Mouse (Mus musculus) liver, adult 2 months (tissue): ENCODE results near the gene Bicral. TPM values are rescaled to one million over a fixed set of nuclear protein-coding genes. Genes with fewer than 3 reads are reported as not detected.
"Not testable (repeated sequence)": the region's sequence is repeated elsewhere in the genome, so short reads cannot be mapped to it uniquely, and the experiment has no call there.

Source experiments
- DNase-seq: peaks from one replicate; pipeline ENCODE4 v3.0.0-alpha.2; 2011; ENCODE audit warnings: low read depth, low spot score; ENCODE audit errors: extremely low read depth
- H3K27ac ChIP-seq: fragments of 200-500 bp; replicated peaks from 2 replicates; pipeline ENCODE4 v1.5.1; 2012; ENCODE audit warnings: low read depth, mild to moderate bottlenecking, control low read depth, inconsistent platforms, low read length; ENCODE audit not compliant: insufficient read depth
- H3K27me3 ChIP-seq: fragments of 200-500 bp; 2 replicates; pipeline ENCODE4 v1.6.1; 2012; ENCODE audit warnings: mild to moderate bottlenecking, moderate library complexity, low read length, inconsistent platforms; ENCODE audit not compliant: control insufficient read depth, insufficient read depth
- H3K36me3 ChIP-seq: fragments of 200-500 bp; 2 replicates; pipeline ENCODE4 v1.6.1; 2012; ENCODE audit warnings: low read length, inconsistent platforms; ENCODE audit not compliant: control insufficient read depth, insufficient read depth
- H3K4me1 ChIP-seq: fragments of 200-500 bp; 2 replicates; pipeline ENCODE4 v1.6.1; 2011; ENCODE audit warnings: low read length; ENCODE audit not compliant: control insufficient read depth, insufficient read depth
- H3K4me3 ChIP-seq: fragments of 200-500 bp; 2 replicates; pipeline ENCODE4 v1.5.1; 2011; ENCODE audit warnings: low read depth, mild to moderate bottlenecking, control low read depth, low read length, moderate library complexity; ENCODE audit not compliant: insufficient read depth
- H3K79me2 ChIP-seq: fragments of 200-500 bp; 2 replicates; pipeline ENCODE4 v1.6.1; 2012; ENCODE audit warnings: inconsistent platforms, mild to moderate bottlenecking, low read length, moderate library complexity; ENCODE audit not compliant: control insufficient read depth, insufficient read depth
- H3K9ac ChIP-seq: fragments of 200-500 bp; 2 replicates; pipeline ENCODE4 v1.6.1; 2012; ENCODE audit warnings: low read depth, mild to moderate bottlenecking, control low read depth, inconsistent platforms, low read length
- CTCF ChIP-seq: fragments of 200-500 bp; IDR thresholded peaks from 2 replicates; pipeline ENCODE4 v1.5.1; 2011; ENCODE audit warnings: low read depth, low read length, control low read depth
- POLR2A ChIP-seq: fragments of 200-500 bp; IDR thresholded peaks from 2 replicates; pipeline ENCODE4 v1.6.1; 2011; ENCODE audit warnings: low read length, control low read depth; ENCODE audit not compliant: insufficient read depth; ENCODE audit errors: extremely low read depth
- WGBS: fragments of 180-500 bp; shearing (Covaris S2); methylation state at CpG from one replicate; pipeline ENCODE4 v1.1.7; 2018; 5-methylcytosine and 5-hydroxymethylcytosine counted together
- polyA plus RNA-seq: library from polyadenylated mRNA; depleted of rRNA; stranded (reverse); fragments of >200 nt; gene quantifications from 2 replicates; pipeline ENCODE4 v1.2.3, GENCODE M21; 2012
- total RNA-seq: library from RNA; depleted of rRNA; stranded (reverse); fragments of >200 nt; gene quantifications from 2 replicates; pipeline ENCODE4 v1.2.3, GENCODE M21; 2014

Gene Bicral
- total and polyA plus RNA-seq, 2 experiments = 3.2 to 7.9 TPM

- H3K9ac ChIP-seq = 0 out of 2 replicates have a peak overlapping the region, but pooled peaks have one; percentile 2
- DNase-seq = no peak
- H3K79me2 ChIP-seq = peaks cover 2% of the 10 kb centered on the region; the same call in 1 of the 2 replicates
- TF ChIP-seq CTCF (no peak), POLR2A (no peak)
- no peaks in the 10 kb centered on the region for H3K36me3 ChIP-seq
- H3K27ac ChIP-seq = no peak overlapping the region
- 42% methylated on average over 8 of the region's 8 CpGs for WGBS
- H3K4me3 ChIP-seq = no peak overlapping the region
- peaks cover 2% of the 10 kb centered on the region; the same call in 1 of the 2 replicates for H3K4me1 ChIP-seq
- no peaks in the 10 kb centered on the region for H3K27me3 ChIP-seq
Observed at GRCm38 (mm10) chr17:46767868-46768267, 90.4 kb downstream of the Bicral start.

GRCm38 (mm10) chr17:46764916-46765315 lies 93.4 kb downstream of the Bicral start:
- WGBS = 72% methylated on average over 9 of the region's 9 CpGs

GRCm38 (mm10) chr17:46763544-46763943 lies 94.7 kb downstream of the Bicral start, which contains the start of gene Ptcra:
TSS of gene Ptcra (minus strand) at chr17:46763712.
- 82% methylated on average over 2 of the region's 2 CpGs for WGBS
- no peaks in the 10 kb centered on the region for H3K36me3 ChIP-seq
- no peak within 1 kb of the TSS for H3K4me3 ChIP-seq
- no peak for TF ChIP-seq POLR2A
- no peak for TF ChIP-seq CTCF
- H3K27ac ChIP-seq = no peak within 1 kb of the TSS
- no peak for DNase-seq
- no peak within 1 kb of the TSS for H3K9ac ChIP-seq
- H3K27me3 ChIP-seq = no peaks in the 10 kb centered on the region
- no peaks in the 10 kb centered on the region for H3K79me2 ChIP-seq
- no peaks in the 10 kb centered on the region; the same call in 1 of the 2 replicates for H3K4me1 ChIP-seq

More at GRCm38 (mm10) chr17:46764916-46765315, 93.4 kb downstream of the Bicral start:
- not testable (repeated sequence) for H3K9ac ChIP-seq, H3K27ac ChIP-seq, H3K79me2 ChIP-seq, DNase-seq, H3K4me1 ChIP-seq, H3K36me3 ChIP-seq, H3K4me3 ChIP-seq, H3K27me3 ChIP-seq

GRCm38 (mm10) chr17:46758753-46759152 lies 99.5 kb downstream of the Bicral start:
- H3K27me3 ChIP-seq = no peaks in the 10 kb centered on the region
- H3K36me3 ChIP-seq = no peaks in the 10 kb centered on the region
- H3K4me1 ChIP-seq = no peaks in the 10 kb centered on the region
- TF ChIP-seq POLR2A = no peak
- TF ChIP-seq CTCF = no peak
- 91% methylated on average over 12 of the region's 12 CpGs for WGBS
- H3K4me3 ChIP-seq = no peak overlapping the region
- H3K9ac ChIP-seq = no peak overlapping the region
- DNase-seq = no peak
- H3K27ac ChIP-seq = no peak overlapping the region
- no peaks in the 10 kb centered on the region for H3K79me2 ChIP-seq

GRCm38 (mm10) chr17:46751794-46752556 lies 106.3 kb downstream of the Bicral start, which contains the start of gene Cnpy3:
TSS of gene Cnpy3 (minus strand) at chr17:46752214.
- H3K79me2 ChIP-seq = peaks cover 11% of the 10 kb centered on the region; the same call in 1 of the 2 replicates
- no peak for TF ChIP-seq CTCF
- TF ChIP-seq POLR2A = peak; percentile 70; the same call in 1 of the 2 replicates

More at GRCm38 (mm10) chr17:46751794-46752556, 106.3 kb downstream of the Bicral start, which contains the start of gene Cnpy3:
- Histone ChIP-seq H3K27ac (peak within 1 kb of the TSS; percentile 87), H3K27me3 (no peaks in the 10 kb centered on the region), H3K4me3 (peak within 1 kb of the TSS; percentile 89), H3K9ac (peak within 1 kb of the TSS; percentile 89), H3K4me1 (peaks cover 7% of the 10 kb centered on the region), H3K36me3 (peaks cover 1% of the 10 kb centered on the region; the same call in 1 of the 2 replicates)
- peak; percentile 92 for DNase-seq
- under 1% methylated on average over 58 of the region's 58 CpGs for WGBS
